Mouse (Mus musculus) kidney, postnatal 10 days (tissue): ENCODE measurements at regions not wholly inside any gene's neighbourhood (a gene's known extent, or its start where the extent isn't known, plus 50 kb on each side); places are given as distances from the start of the nearest gene placed in this dataset.

Source experiments
- DNase-seq: peaks from one replicate; pipeline ENCODE4 v3.0.0; 2021; ENCODE audit warnings: mixed read lengths

GRCm38 (mm10) chr15:43803342-43803741 is 3669.2 kb downstream of the 9330182O14Rik start:
- no peak for DNase-seq
